Mouse (Mus musculus) stomach, embryonic 16.5 days (tissue): Measurements from ENCODE around the gene Epha4. TPM values are rescaled to one million over a fixed set of nuclear protein-coding genes. Genes with fewer than 3 reads are reported as not detected.

ENCODE experiments used
- ATAC-seq: fragments of 200-750 bp; cut with Nextera tagmentation; 2 replicates; pipeline ENCODE4 v1.8.0; 2017; ENCODE audit warnings: moderate number of reproducible peaks, moderate TSS enrichment; ENCODE audit not compliant: insufficient read depth, low FRiP score
- H3K27ac ChIP-seq: fragments of 300-500 bp; sonication (generic); 2 replicates; pipeline ENCODE4 v1.5.1; 2014; ENCODE audit warnings: low read length
- H3K27me3 ChIP-seq: fragments of 300-500 bp; sonication (generic); 2 replicates; pipeline ENCODE4 v1.6.1; 2014; ENCODE audit warnings: low read length, control low read depth, mixed read lengths; ENCODE audit not compliant: control insufficient read depth, insufficient read depth
- H3K36me3 ChIP-seq: fragments of 300-500 bp; sonication (generic); 2 replicates; pipeline ENCODE4 v1.6.1; 2014; ENCODE audit warnings: low read length; ENCODE audit not compliant: control insufficient read depth, insufficient read depth
- H3K4me1 ChIP-seq: fragments of 300-500 bp; sonication (generic); 2 replicates; pipeline ENCODE4 v1.6.1; 2014; ENCODE audit warnings: low read length, control low read depth, mixed read lengths; ENCODE audit not compliant: control insufficient read depth, insufficient read depth
- H3K4me2 ChIP-seq: fragments of 300-500 bp; sonication (generic); 2 replicates; pipeline ENCODE4 v1.6.1; 2014; ENCODE audit warnings: low read depth, low read length, mixed read lengths
- H3K4me3 ChIP-seq: fragments of 300-500 bp; sonication (generic); replicated peaks from 2 replicates; pipeline ENCODE4 v1.5.1; 2014; ENCODE audit warnings: mild to moderate bottlenecking, low read length
- H3K9ac ChIP-seq: fragments of 300-500 bp; sonication (generic); 2 replicates; pipeline ENCODE4 v1.6.1; 2014; ENCODE audit warnings: low read length
- H3K9me3 ChIP-seq: fragments of 300-500 bp; sonication (generic); replicated peaks from 2 replicates; pipeline ENCODE4 v1.6.1; 2016; ENCODE audit warnings: low read length, control low read depth; ENCODE audit not compliant: control insufficient read depth
- WGBS: fragments of 180-500 bp; shearing (Covaris S2); extraction: QIAGEN DNeasy Blood & Tissue Kit; methylation state at CpG from one replicate; pipeline ENCODE4 v1.1.7; 2014; 5-methylcytosine and 5-hydroxymethylcytosine counted together
- polyA plus RNA-seq: library from polyadenylated mRNA; unstranded; fragments of >200 nt; fragmentation: Nextera tagmentation; extraction: Ambion mirVana; gene quantifications from 2 replicates; pipeline ENCODE4 v1.2.1, GENCODE M21; 2015

Gene Epha4
- polyA plus RNA-seq, 1 experiment from 2014 or later, result 12.0 TPM

GRCm38 (mm10) chr1:77495790-77496158, 19.1 kb downstream of the Epha4 start:
- no peak overlapping the region for H3K9ac ChIP-seq
- no peak overlapping the region for H3K27ac ChIP-seq
- no peaks in the 10 kb centered on the region for H3K27me3 ChIP-seq
- no peak overlapping the region for H3K4me2 ChIP-seq
- ATAC-seq, result no peak
- no peaks in the 10 kb centered on the region for H3K9me3 ChIP-seq
- H3K36me3 ChIP-seq, result no peaks in the 10 kb centered on the region
- H3K4me3 ChIP-seq, result no peak overlapping the region
- WGBS, result 31% methylated on average over 7 of the region's 7 CpGs
- peaks cover 13% of the 10 kb centered on the region; the same call in 1 of the 2 replicates for H3K4me1 ChIP-seq

- H3K36me3 ChIP-seq, result no peaks in the 10 kb centered on the region
- H3K9me3 ChIP-seq, result no peaks in the 10 kb centered on the region
- H3K4me2 ChIP-seq, result no peak overlapping the region
- no peak overlapping the region for H3K27ac ChIP-seq
- no peaks in the 10 kb centered on the region for H3K27me3 ChIP-seq
- peaks cover 13% of the 10 kb centered on the region; the same call in 1 of the 2 replicates for H3K4me1 ChIP-seq
- 52% methylated on average over 10 of the region's 10 CpGs for WGBS
- ATAC-seq, result no peak
- no peak overlapping the region for H3K9ac ChIP-seq
- no peak overlapping the region for H3K4me3 ChIP-seq
Measured at GRCm38 (mm10) chr1:77495030-77495789, 19.7 kb downstream of the Epha4 start.

- no peak overlapping the region for H3K4me2 ChIP-seq
- H3K27ac ChIP-seq, result no peak overlapping the region
- no peaks in the 10 kb centered on the region for H3K9me3 ChIP-seq
- H3K27me3 ChIP-seq, result no peaks in the 10 kb centered on the region
- ATAC-seq, result no peak
- 61% methylated on average over 10 of the region's 10 CpGs for WGBS
- H3K4me3 ChIP-seq, result no peak overlapping the region
- H3K36me3 ChIP-seq, result no peaks in the 10 kb centered on the region
- no peak overlapping the region for H3K9ac ChIP-seq
- peaks cover 13% of the 10 kb centered on the region; the same call in 1 of the 2 replicates for H3K4me1 ChIP-seq
Measured at GRCm38 (mm10) chr1:77493841-77494635, 20.9 kb downstream of the Epha4 start.

GRCm38 (mm10) chr1:77490166-77490565, 24.7 kb downstream of the Epha4 start:
- Histone ChIP-seq H3K4me1 (no peaks in the 10 kb centered on the region), H3K27me3 (no peaks in the 10 kb centered on the region), H3K27ac (no peak overlapping the region), H3K36me3 (no peaks in the 10 kb centered on the region), H3K4me2 (no peak overlapping the region), H3K9me3 (no peaks in the 10 kb centered on the region), H3K4me3 (no peak overlapping the region), H3K9ac (no peak overlapping the region)
- no peak for ATAC-seq
- 91% methylated on average over 6 of the region's 6 CpGs for WGBS

- no peak overlapping the region for H3K27ac ChIP-seq
- no peak overlapping the region for H3K9ac ChIP-seq
- no peaks in the 10 kb centered on the region for H3K4me1 ChIP-seq
- ATAC-seq, result no peak
- H3K36me3 ChIP-seq, result no peaks in the 10 kb centered on the region
- WGBS, result 83% methylated on average over 7 of the region's 7 CpGs
- H3K9me3 ChIP-seq, result no peaks in the 10 kb centered on the region
- no peak overlapping the region for H3K4me2 ChIP-seq
- H3K27me3 ChIP-seq, result no peaks in the 10 kb centered on the region
- H3K4me3 ChIP-seq, result no peak overlapping the region
Measured at GRCm38 (mm10) chr1:77489387-77489786, 25.5 kb downstream of the Epha4 start.

- Histone ChIP-seq H3K4me2 (no peak overlapping the region), H3K9me3 (no peaks in the 10 kb centered on the region), H3K4me1 (no peaks in the 10 kb centered on the region), H3K36me3 (no peaks in the 10 kb centered on the region), H3K4me3 (no peak overlapping the region), H3K27ac (no peak overlapping the region), H3K9ac (no peak overlapping the region), H3K27me3 (no peaks in the 10 kb centered on the region)
- no peak for ATAC-seq
- WGBS, result 81% methylated on average over 13 of the region's 13 CpGs
Measured at GRCm38 (mm10) chr1:77487856-77488462, 26.9 kb downstream of the Epha4 start.

GRCm38 (mm10) chr1:77484766-77485596, 29.9 kb downstream of the Epha4 start:
- Histone ChIP-seq H3K4me1 (no peaks in the 10 kb centered on the region), H3K27me3 (no peaks in the 10 kb centered on the region), H3K27ac (no peak overlapping the region), H3K9me3 (no peaks in the 10 kb centered on the region), H3K9ac (no peak overlapping the region), H3K4me3 (no peak overlapping the region), H3K36me3 (no peaks in the 10 kb centered on the region), H3K4me2 (no peak overlapping the region)
- WGBS, result 57% methylated on average over 6 of the region's 6 CpGs
- ATAC-seq, result no peak

GRCm38 (mm10) chr1:77475808-77476413, 39.0 kb downstream of the Epha4 start:
- no peak for ATAC-seq
- Histone ChIP-seq H3K4me3 (no peak overlapping the region), H3K4me2 (no peak overlapping the region), H3K27me3 (no peaks in the 10 kb centered on the region), H3K4me1 (peaks cover 10% of the 10 kb centered on the region; the same call in 1 of the 2 replicates), H3K9me3 (no peaks in the 10 kb centered on the region), H3K9ac (no peak overlapping the region), H3K27ac (no peak overlapping the region), H3K36me3 (no peaks in the 10 kb centered on the region)
- WGBS, result 59% methylated on average over 3 of the region's 3 CpGs
